Mouse (Mus musculus): Measurements from ENCODE around the gene E2f2. TPM values are rescaled to one million over a fixed set of nuclear protein-coding genes. Genes with fewer than 3 reads are reported as not detected.

E2f2 gene
- polyA plus RNA-seq, 1 experiment from 2014 or later: 10.0 TPM

GRCm38 (mm10) chr4:136240123-136240522, 67.9 kb downstream of the E2f2 start:
- Histone ChIP-seq H3K4me2 (no peak overlapping the region), H3K4me3 (no peak overlapping the region), H3K27me3 (peaks cover 54% of the 10 kb centered on the region), H3K4me1 (peaks cover 14% of the 10 kb centered on the region; the same call in 1 of the 2 replicates), H3K27ac (no peak overlapping the region), H3K36me3 (peaks cover 84% of the 10 kb centered on the region), H3K9ac (no peak overlapping the region), H3K9me3 (no peaks in the 10 kb centered on the region)
- no peak for ATAC-seq (ENCODE audit: insufficient number of reproducible peaks, low FRiP score, low TSS enrichment, low read depth)
- WGBS: 72% methylated on average over 14 of the region's 14 CpGs

GRCm38 (mm10) chr4:136240955-136241354, 68.8 kb downstream of the E2f2 start:
- H3K4me3 ChIP-seq: no peak overlapping the region
- H3K36me3 ChIP-seq: peaks cover 82% of the 10 kb centered on the region
- no peak overlapping the region for H3K27ac ChIP-seq
- no peak overlapping the region for H3K9ac ChIP-seq
- H3K9me3 ChIP-seq: no peaks in the 10 kb centered on the region
- no peak overlapping the region for H3K4me2 ChIP-seq
- peaks cover 61% of the 10 kb centered on the region for H3K27me3 ChIP-seq
- no peak for ATAC-seq (ENCODE audit: insufficient number of reproducible peaks, low FRiP score, low TSS enrichment, low read depth)
- H3K4me1 ChIP-seq: peaks cover 16% of the 10 kb centered on the region
- 63% methylated on average over 8 of the region's 8 CpGs for WGBS

DNA sequence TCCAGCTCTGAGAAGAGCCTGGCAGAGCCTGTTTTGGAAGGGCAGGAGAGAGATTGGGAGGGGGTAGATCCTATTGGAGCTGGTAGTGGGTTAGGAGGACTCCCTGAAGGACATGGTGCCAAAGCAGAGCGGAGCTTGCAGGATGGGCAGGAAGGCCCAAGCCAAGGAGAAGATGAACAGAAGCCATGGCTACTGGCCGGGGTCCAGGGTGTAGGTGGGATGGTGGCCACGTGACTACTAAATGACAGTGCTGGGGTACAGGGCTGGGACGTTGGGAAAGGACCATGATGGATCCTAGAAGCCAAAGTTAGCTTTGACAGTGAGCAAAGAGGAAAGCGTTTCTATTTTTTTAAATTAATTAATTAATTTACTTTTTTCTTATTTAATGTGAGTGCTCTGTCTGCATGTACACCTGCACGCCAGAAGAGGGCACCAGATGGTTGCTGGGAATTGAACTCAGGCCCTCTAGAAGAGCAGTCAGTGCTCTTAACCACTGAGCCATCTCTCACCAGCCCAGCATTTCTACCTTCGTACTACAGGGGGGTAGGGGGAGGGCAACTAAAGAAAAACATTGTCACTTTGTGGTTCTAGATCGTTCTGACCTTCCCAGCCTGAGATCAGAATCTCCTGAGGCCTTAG, 70.0 kb downstream of the E2f2 start:
- Histone ChIP-seq H3K4me1 (peaks cover 28% of the 10 kb centered on the region), H3K4me3 (no peak overlapping the region), H3K9ac (no peak overlapping the region), H3K27ac (no peak overlapping the region), H3K27me3 (peaks cover 61% of the 10 kb centered on the region), H3K4me2 (no peak overlapping the region), H3K9me3 (no peaks in the 10 kb centered on the region), H3K36me3 (peaks cover 74% of the 10 kb centered on the region)
- ATAC-seq (ENCODE audit: insufficient number of reproducible peaks, low FRiP score, low TSS enrichment, low read depth): no peak
- 45% methylated on average over 8 of the region's 8 CpGs for WGBS

- H3K9me3 ChIP-seq: no peaks in the 10 kb centered on the region
- peaks cover 60% of the 10 kb centered on the region for H3K27me3 ChIP-seq
- peaks cover 72% of the 10 kb centered on the region for H3K36me3 ChIP-seq
- no peak overlapping the region for H3K4me3 ChIP-seq
- no peak overlapping the region for H3K9ac ChIP-seq
- WGBS: 81% methylated on average over 7 of the region's 7 CpGs
- H3K4me1 ChIP-seq: peaks cover 33% of the 10 kb centered on the region
- ATAC-seq (ENCODE audit: insufficient number of reproducible peaks, low FRiP score, low TSS enrichment, low read depth): no peak
- no peak overlapping the region for H3K27ac ChIP-seq
- H3K4me2 ChIP-seq: no peak overlapping the region
Measured at GRCm38 (mm10) chr4:136242728-136243127, 70.5 kb downstream of the E2f2 start.

DNA sequence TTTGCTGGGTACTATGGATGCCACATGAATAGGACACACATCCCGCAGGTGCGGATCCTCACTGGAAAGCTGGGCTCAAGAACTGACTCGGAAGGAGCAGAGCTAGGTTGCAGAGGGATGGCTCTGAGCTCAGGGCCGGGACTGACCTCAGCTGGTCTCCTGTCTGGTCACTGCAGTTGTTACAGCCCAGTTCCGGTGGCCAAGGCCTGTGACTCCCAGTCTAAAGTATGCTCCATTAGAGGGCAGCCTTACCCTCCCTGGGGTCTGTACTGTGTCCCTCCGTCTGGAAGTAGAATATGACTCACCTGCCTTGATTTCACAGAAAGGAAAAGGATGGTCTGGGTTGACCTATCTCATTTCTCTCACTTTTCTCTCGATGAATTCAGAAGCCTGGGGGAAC, 72.0 kb downstream of the E2f2 start:
- peaks cover 37% of the 10 kb centered on the region for H3K4me1 ChIP-seq
- H3K9me3 ChIP-seq: no peaks in the 10 kb centered on the region
- H3K27ac ChIP-seq: no peak overlapping the region
- H3K9ac ChIP-seq: no peak overlapping the region
- peaks cover 60% of the 10 kb centered on the region for H3K27me3 ChIP-seq
- H3K36me3 ChIP-seq: peaks cover 59% of the 10 kb centered on the region
- no peak for ATAC-seq (ENCODE audit: insufficient number of reproducible peaks, low FRiP score, low TSS enrichment, low read depth)
- no peak overlapping the region for H3K4me2 ChIP-seq
- 59% methylated on average over 7 of the region's 7 CpGs for WGBS
- H3K4me3 ChIP-seq: no peak overlapping the region

Other genes starting within 250 kb of the E2f2 start
- gene Hmgcl, start 225.9 kb upstream of the E2f2 start, polyA plus RNA-seq (2015; fragmentation: Nextera tagmentation; extraction: Ambion mirVana): 81.1 and 84.8 TPM in 2 replicates
- 58.2 and 66.7 TPM in 2 replicates for gene Gale, start 208.7 kb upstream of the E2f2 start, polyA plus RNA-seq (2015; fragmentation: Nextera tagmentation; extraction: Ambion mirVana)
- 114 TPM in 2 replicates for gene Lypla2, start 199.8 kb upstream of the E2f2 start, polyA plus RNA-seq (2015; fragmentation: Nextera tagmentation; extraction: Ambion mirVana)
- 51.3 and 54.5 TPM in 2 replicates for gene Pithd1, start 185.1 kb upstream of the E2f2 start, polyA plus RNA-seq (2015; fragmentation: Nextera tagmentation; extraction: Ambion mirVana)
- gene Eloa, start 150.6 kb upstream of the E2f2 start, polyA plus RNA-seq (2015; fragmentation: Nextera tagmentation; extraction: Ambion mirVana): 47.0 and 47.7 TPM in 2 replicates
- gene Rpl11, start 119.0 kb upstream of the E2f2 start, polyA plus RNA-seq (2015; fragmentation: Nextera tagmentation; extraction: Ambion mirVana): 425 and 483 TPM in 2 replicates
- 488 and 490 TPM in 2 replicates for gene Id3, start 28.9 kb upstream of the E2f2 start, polyA plus RNA-seq (2015; fragmentation: Nextera tagmentation; extraction: Ambion mirVana)
- gene Asap3, start 34.0 kb downstream of the E2f2 start, polyA plus RNA-seq (2015; fragmentation: Nextera tagmentation; extraction: Ambion mirVana): 15.4 and 19.0 TPM in 2 replicates
- 20.6 and 29.9 TPM in 2 replicates for gene Tcea3, start 75.3 kb downstream of the E2f2 start, polyA plus RNA-seq (2015; fragmentation: Nextera tagmentation; extraction: Ambion mirVana)
- gene Zfp46, start 112.3 kb downstream of the E2f2 start, polyA plus RNA-seq (2015; fragmentation: Nextera tagmentation; extraction: Ambion mirVana): 25.0 and 25.9 TPM in 2 replicates
- gene Hnrnpr, start 138.5 kb downstream of the E2f2 start, polyA plus RNA-seq (2015; fragmentation: Nextera tagmentation; extraction: Ambion mirVana): 160 and 164 TPM in 2 replicates